Mouse (Mus musculus): Measurements from ENCODE around the gene Dysf. TPM values are rescaled to one million over a fixed set of nuclear protein-coding genes. Genes with fewer than 3 reads are reported as not detected.

Gene Dysf
- total and polyA plus RNA-seq, 3 experiments, result not detected

- H3K9me3 ChIP-seq (replicated peaks; ENCODE audit: insufficient read depth, low read length), result no peaks in the 10 kb centered on the region
- H3K4me3 ChIP-seq (ENCODE audit: control insufficient read depth in 1 of 2, insufficient read depth in 1 of 2, low read depth in 2 of 2, low read length in 2 of 2), result no peak overlapping the region
- DNase-seq (ENCODE audit: low read depth, low spot score), result no peak
- H3K79me2 ChIP-seq (ENCODE audit: control insufficient read depth, insufficient read depth, low read length, poor library complexity), result no peaks in the 10 kb centered on the region
- H3K27ac ChIP-seq (ENCODE audit: control insufficient read depth, low read depth, low read length), result no peak overlapping the region
- H3K4me1 ChIP-seq (ENCODE audit: control insufficient read depth in 1 of 2, insufficient read depth in 2 of 2, low read length in 2 of 2), result no peaks in the 10 kb centered on the region
- H3K9ac ChIP-seq (ENCODE audit: control insufficient read depth, low read depth, low read length, poor library complexity, severe bottlenecking), result no peak overlapping the region
- TF ChIP-seq MAFK (IDR thresholded peaks at IDR 0.05; ENCODE audit: borderline replicate concordance, low read depth, low read length) (no peak), ZNF384 (IDR thresholded peaks at IDR 0.05; ENCODE audit: low read depth, low read length) (no peak), MAZ (IDR thresholded peaks at IDR 0.05; ENCODE audit: low read depth, low read length) (no peak), KAT2A (conservative IDR thresholded peaks at IDR 0.05; ENCODE audit: low read depth, low read length) (no peak), GATA1 (IDR thresholded peaks at IDR 0.05; ENCODE audit: low read depth, low read length) (no peak), SMC3 (IDR thresholded peaks at IDR 0.05; ENCODE audit: low read depth, low read length) (no peak), CTCF (IDR thresholded peaks at IDR 0.05 in 2 of 3, conservative IDR thresholded peaks at IDR 0.05 in 1 of 3; ENCODE audit: control insufficient read depth in 1 of 3, insufficient read depth in 1 of 3, low read depth in 2 of 3, low read length in 3 of 3, poor library complexity in 1 of 3, severe bottlenecking in 1 of 3) (no peak), ZMIZ1 (IDR thresholded peaks at IDR 0.05; ENCODE audit: low read depth, low read length) (no peak), ELF1 (IDR thresholded peaks at IDR 0.05; ENCODE audit: low read depth, low read length) (no peak), TAL1 (IDR thresholded peaks at IDR 0.05; ENCODE audit: low read length) (no peak), NRF1 (IDR thresholded peaks at IDR 0.05; ENCODE audit: insufficient read depth, low read depth, low read length, poor library complexity, severe bottlenecking) (no peak), E2F4 (IDR thresholded peaks at IDR 0.05; ENCODE audit: borderline replicate concordance, low read depth, low read length) (no peak), MAX (IDR thresholded peaks at IDR 0.05; ENCODE audit: low read length) (no peak), POLR2AphosphoS5 (IDR thresholded peaks at IDR 0.05; ENCODE audit: borderline replicate concordance, low read depth, low read length) (no peak), JUND (IDR thresholded peaks at IDR 0.05; ENCODE audit: low read depth, low read length) (no peak), CHD1 (IDR thresholded peaks at IDR 0.05; ENCODE audit: low read depth, low read length) (no peak), POLR2A (IDR thresholded peaks at IDR 0.05; ENCODE audit: control insufficient read depth in 1 of 2, insufficient read depth in 1 of 2, low read depth in 1 of 2, low read length in 2 of 2, poor library complexity in 1 of 2) (no peak)
- no peaks in the 10 kb centered on the region for H3K27me3 ChIP-seq (ENCODE audit: control insufficient read depth in 1 of 2, insufficient read depth in 2 of 2, low read length in 2 of 2)
- no peaks in the 10 kb centered on the region for H3K36me3 ChIP-seq (ENCODE audit: control insufficient read depth in 1 of 2, insufficient read depth in 2 of 2, low read length in 2 of 2)
Observed at GRCm38 (mm10) chr6:84232063-84232760, 223.8 kb downstream of the Dysf start.

GRCm38 (mm10) chr6:84233783-84234182 lies 225.4 kb downstream of the Dysf start:
- H3K36me3 ChIP-seq (ENCODE audit: control insufficient read depth in 1 of 2, insufficient read depth in 2 of 2, low read length in 2 of 2), result no peaks in the 10 kb centered on the region
- H3K27me3 ChIP-seq (ENCODE audit: control insufficient read depth in 1 of 2, insufficient read depth in 2 of 2, low read length in 2 of 2), result no peaks in the 10 kb centered on the region
- TF ChIP-seq USF1 (IDR thresholded peaks at IDR 0.05; ENCODE audit: low read depth, low read length) (no peak), GATA1 (IDR thresholded peaks at IDR 0.05; ENCODE audit: low read depth, low read length) (no peak), GABPA (IDR thresholded peaks at IDR 0.05; ENCODE audit: low read depth, low read length) (no peak), POLR2A (IDR thresholded peaks at IDR 0.05; ENCODE audit: control insufficient read depth in 1 of 2, insufficient read depth in 1 of 2, low read depth in 1 of 2, low read length in 2 of 2, poor library complexity in 1 of 2) (no peak), CTCF (IDR thresholded peaks at IDR 0.05 in 2 of 3, conservative IDR thresholded peaks at IDR 0.05 in 1 of 3; ENCODE audit: control insufficient read depth in 1 of 3, insufficient read depth in 1 of 3, low read depth in 2 of 3, low read length in 3 of 3, poor library complexity in 1 of 3, severe bottlenecking in 1 of 3) (no peak), ZKSCAN1 (IDR thresholded peaks at IDR 0.05; ENCODE audit: low read depth, low read length) (no peak), MAZ (IDR thresholded peaks at IDR 0.05; ENCODE audit: low read depth, low read length) (no peak), UBTF (IDR thresholded peaks at IDR 0.05; ENCODE audit: borderline replicate concordance, insufficient read depth, low read depth, low read length) (no peak), ELF1 (IDR thresholded peaks at IDR 0.05; ENCODE audit: low read depth, low read length) (no peak), RCOR1 (IDR thresholded peaks at IDR 0.05; ENCODE audit: low read depth, low read length) (no peak), ZMIZ1 (IDR thresholded peaks at IDR 0.05; ENCODE audit: low read depth, low read length) (no peak), JUND (IDR thresholded peaks at IDR 0.05; ENCODE audit: low read depth, low read length) (no peak), NRF1 (IDR thresholded peaks at IDR 0.05; ENCODE audit: insufficient read depth, low read depth, low read length, poor library complexity, severe bottlenecking) (no peak), MEF2A (IDR thresholded peaks at IDR 0.05; ENCODE audit: extremely low read depth, insufficient replicate concordance, low read depth, low read length, poor library complexity, severe bottlenecking) (no peak), MYB (IDR thresholded peaks at IDR 0.05; ENCODE audit: low read depth, low read length) (no peak), NELFE (IDR thresholded peaks at IDR 0.05; ENCODE audit: low read depth, low read length) (no peak), ETS1 (IDR thresholded peaks at IDR 0.05; ENCODE audit: low read depth, low read length) (no peak), KAT2A (conservative IDR thresholded peaks at IDR 0.05; ENCODE audit: low read depth, low read length) (no peak), MYC (IDR thresholded peaks at IDR 0.05; ENCODE audit: low read depth, low read length) (no peak)
- no peaks in the 10 kb centered on the region for H3K9me3 ChIP-seq (replicated peaks; ENCODE audit: insufficient read depth, low read length)
- no peak overlapping the region for H3K27ac ChIP-seq (ENCODE audit: control insufficient read depth, low read depth, low read length)
- H3K79me2 ChIP-seq (ENCODE audit: control insufficient read depth, insufficient read depth, low read length, poor library complexity), result no peaks in the 10 kb centered on the region
- DNase-seq (ENCODE audit: low read depth, low spot score), result no peak
- no peaks in the 10 kb centered on the region for H3K4me1 ChIP-seq (ENCODE audit: control insufficient read depth in 1 of 2, insufficient read depth in 2 of 2, low read length in 2 of 2)
- H3K4me3 ChIP-seq (ENCODE audit: control insufficient read depth in 1 of 2, insufficient read depth in 1 of 2, low read depth in 2 of 2, low read length in 2 of 2), result no peak overlapping the region
- no peak overlapping the region for H3K9ac ChIP-seq (ENCODE audit: control insufficient read depth, low read depth, low read length, poor library complexity, severe bottlenecking)
